Mouse (Mus musculus): ENCODE data around the gene Zfp691. TPM values are rescaled to one million over a fixed set of nuclear protein-coding genes. Genes with fewer than 3 reads are reported as not detected.
A peak's percentile ranks its signal among the peaks of the same experiment; 100 is the strongest.

The Zfp691 gene
- polyA plus RNA-seq, 1 experiment, result 14.8 TPM

GRCm38 (mm10) chr4:119127229-119127628, 46.8 kb downstream of the Zfp691 start:
- no peaks in the 10 kb centered on the region for H3K9me3 ChIP-seq (replicated peaks; ENCODE audit: control insufficient read depth, insufficient read depth, low read length, poor library complexity, severe bottlenecking)
- no peaks in the 10 kb centered on the region for H3K27me3 ChIP-seq (ENCODE audit: control insufficient read depth, insufficient read depth, low read length, poor library complexity, severe bottlenecking)
- no peak overlapping the region for H3K27ac ChIP-seq (ENCODE audit: insufficient read depth, low read length)
- peaks cover 21% of the 10 kb centered on the region for H3K4me1 ChIP-seq (ENCODE audit: control insufficient read depth, insufficient read depth, low read length)
- no peak overlapping the region for H3K4me3 ChIP-seq (ENCODE audit: low read depth, low read length)
- no peak for TF ChIP-seq CTCF (IDR thresholded peaks at IDR 0.05; ENCODE audit: low read depth, low read length)
- TF ChIP-seq POLR2A (IDR thresholded peaks at IDR 0.05; ENCODE audit: insufficient read depth, low read length), result no peak
- TF ChIP-seq EP300 (IDR thresholded peaks at IDR 0.05; ENCODE audit: insufficient read depth, low read depth, low read length), result no peak
- H3K36me3 ChIP-seq (ENCODE audit: control insufficient read depth, insufficient read depth, low read length, poor library complexity, severe bottlenecking), result peaks cover 54% of the 10 kb centered on the region
- H3K9ac ChIP-seq (ENCODE audit: low read depth, poor library complexity, severe bottlenecking), result no peak overlapping the region

GRCm38 (mm10) chr4:119125577-119126270, 48.3 kb downstream of the Zfp691 start:
- Histone ChIP-seq H3K36me3 (ENCODE audit: control insufficient read depth, insufficient read depth, low read length, poor library complexity, severe bottlenecking) (peaks cover 55% of the 10 kb centered on the region), H3K4me1 (ENCODE audit: control insufficient read depth, insufficient read depth, low read length) (peaks cover 26% of the 10 kb centered on the region), H3K27ac (ENCODE audit: insufficient read depth, low read length) (peak overlapping the region; percentile 52)

DNA sequence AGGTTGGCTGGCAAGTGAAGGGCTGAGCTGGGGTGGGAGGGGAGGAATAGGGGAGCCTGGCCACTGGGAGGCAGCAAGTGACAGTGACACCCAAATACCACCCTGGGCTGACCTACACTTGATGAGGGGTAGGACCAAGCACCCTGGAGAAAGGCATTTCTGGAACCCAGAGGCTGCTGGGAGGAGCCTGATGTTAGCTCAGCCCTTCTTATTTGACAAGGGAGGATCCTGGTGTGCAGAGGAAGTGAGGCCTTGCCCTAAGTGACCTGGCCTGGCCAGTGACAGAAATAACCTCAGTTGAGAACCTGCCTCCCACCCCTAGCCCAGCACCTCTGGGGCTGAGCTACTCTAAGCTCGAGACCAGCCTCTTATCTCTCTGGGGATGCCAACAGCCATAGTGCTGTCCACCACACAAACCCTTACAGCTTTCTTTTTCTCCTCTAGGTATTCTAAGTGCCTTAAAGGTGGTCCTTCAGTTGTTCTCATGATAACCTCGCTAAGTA, 49.2 kb downstream of the Zfp691 start:
- H3K4me3 ChIP-seq (ENCODE audit: low read depth, low read length), result no peak overlapping the region
- H3K36me3 ChIP-seq (ENCODE audit: control insufficient read depth, insufficient read depth, low read length, poor library complexity, severe bottlenecking), result peaks cover 58% of the 10 kb centered on the region
- peak overlapping the region; percentile 52; the same call in 1 of the 2 replicates for H3K27ac ChIP-seq (ENCODE audit: insufficient read depth, low read length)
- H3K4me1 ChIP-seq (ENCODE audit: control insufficient read depth, insufficient read depth, low read length), result peaks cover 24% of the 10 kb centered on the region
- TF ChIP-seq POLR2A (IDR thresholded peaks at IDR 0.05; ENCODE audit: insufficient read depth, low read length) (no peak), CTCF (IDR thresholded peaks at IDR 0.05; ENCODE audit: low read depth, low read length) (no peak), EP300 (IDR thresholded peaks at IDR 0.05; ENCODE audit: insufficient read depth, low read depth, low read length) (no peak)
- H3K9ac ChIP-seq (ENCODE audit: low read depth, poor library complexity, severe bottlenecking), result no peak overlapping the region
- H3K27me3 ChIP-seq (ENCODE audit: control insufficient read depth, insufficient read depth, low read length, poor library complexity, severe bottlenecking), result no peaks in the 10 kb centered on the region
- H3K9me3 ChIP-seq (replicated peaks; ENCODE audit: control insufficient read depth, insufficient read depth, low read length, poor library complexity, severe bottlenecking), result no peaks in the 10 kb centered on the region

More at GRCm38 (mm10) chr4:119125577-119126270, 48.3 kb downstream of the Zfp691 start:
- no peak overlapping the region for H3K9ac ChIP-seq (ENCODE audit: low read depth, poor library complexity, severe bottlenecking)
- H3K27me3 ChIP-seq (ENCODE audit: control insufficient read depth, insufficient read depth, low read length, poor library complexity, severe bottlenecking), result no peaks in the 10 kb centered on the region
- no peak for TF ChIP-seq CTCF (IDR thresholded peaks at IDR 0.05; ENCODE audit: low read depth, low read length)
- H3K4me3 ChIP-seq (ENCODE audit: low read depth, low read length), result no peak overlapping the region
- H3K9me3 ChIP-seq (replicated peaks; ENCODE audit: control insufficient read depth, insufficient read depth, low read length, poor library complexity, severe bottlenecking), result no peaks in the 10 kb centered on the region

DNA sequence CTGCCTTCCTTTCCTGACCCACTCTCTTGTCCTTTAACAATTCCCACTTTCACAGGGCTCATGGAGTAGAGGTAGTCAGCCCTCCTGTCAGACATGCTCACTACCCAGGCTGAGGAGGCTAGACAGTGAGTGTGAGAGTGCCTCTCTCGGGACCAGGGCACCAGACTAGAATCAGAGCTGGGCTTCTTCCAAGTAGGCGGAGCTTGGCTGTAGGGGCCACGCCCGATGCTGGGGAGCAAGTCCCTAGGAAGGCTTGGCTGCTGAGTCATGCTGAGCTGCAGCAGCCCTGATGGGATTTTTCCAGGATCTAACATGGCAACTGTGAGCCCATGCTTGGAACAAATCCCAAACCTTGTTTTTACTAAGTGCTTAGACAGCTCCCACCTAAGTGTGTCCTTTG, 52.7 kb downstream of the Zfp691 start:
- no peaks in the 10 kb centered on the region for H3K27me3 ChIP-seq (ENCODE audit: control insufficient read depth, insufficient read depth, low read length, poor library complexity, severe bottlenecking)
- no peaks in the 10 kb centered on the region for H3K9me3 ChIP-seq (replicated peaks; ENCODE audit: control insufficient read depth, insufficient read depth, low read length, poor library complexity, severe bottlenecking)
- TF ChIP-seq EP300 (IDR thresholded peaks at IDR 0.05; ENCODE audit: insufficient read depth, low read depth, low read length) (peak; percentile 65; the same call in 1 of the 2 replicates), CTCF (IDR thresholded peaks at IDR 0.05; ENCODE audit: low read depth, low read length) (no peak), POLR2A (IDR thresholded peaks at IDR 0.05; ENCODE audit: insufficient read depth, low read length) (no peak)
- peak overlapping the region; percentile 60 for H3K27ac ChIP-seq (ENCODE audit: insufficient read depth, low read length)
- H3K9ac ChIP-seq (ENCODE audit: low read depth, poor library complexity, severe bottlenecking), result no peak overlapping the region
- H3K4me3 ChIP-seq (ENCODE audit: low read depth, low read length), result no peak overlapping the region
- H3K4me1 ChIP-seq (ENCODE audit: control insufficient read depth, insufficient read depth, low read length), result peaks cover 22% of the 10 kb centered on the region
- H3K36me3 ChIP-seq (ENCODE audit: control insufficient read depth, insufficient read depth, low read length, poor library complexity, severe bottlenecking), result peaks cover 51% of the 10 kb centered on the region

DNA sequence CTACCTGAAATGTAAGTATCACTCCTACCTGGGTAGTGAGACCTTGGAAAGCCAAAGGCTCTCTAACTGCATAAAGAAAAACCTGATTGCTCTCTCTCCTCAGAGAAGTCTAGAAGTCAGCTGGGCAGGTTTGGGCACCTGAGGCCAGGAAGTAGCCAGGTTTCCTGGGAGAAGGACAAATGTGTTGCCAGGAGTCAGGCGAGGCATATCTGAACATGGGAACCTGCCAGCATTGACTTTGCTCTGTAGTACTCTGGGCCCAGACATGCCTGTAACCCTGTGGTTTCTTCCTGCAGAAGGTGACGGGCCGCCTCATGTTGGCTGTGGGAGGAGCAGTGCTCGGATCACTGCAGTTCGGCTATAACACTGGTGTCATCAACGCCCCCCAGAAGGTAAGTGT, 53.9 kb downstream of the Zfp691 start:
- Histone ChIP-seq H3K36me3 (ENCODE audit: control insufficient read depth, insufficient read depth, low read length, poor library complexity, severe bottlenecking) (peaks cover 59% of the 10 kb centered on the region), H3K9ac (ENCODE audit: low read depth, poor library complexity, severe bottlenecking) (no peak overlapping the region), H3K27me3 (ENCODE audit: control insufficient read depth, insufficient read depth, low read length, poor library complexity, severe bottlenecking) (no peaks in the 10 kb centered on the region), H3K9me3 (replicated peaks; ENCODE audit: control insufficient read depth, insufficient read depth, low read length, poor library complexity, severe bottlenecking) (no peaks in the 10 kb centered on the region), H3K4me3 (ENCODE audit: low read depth, low read length) (no peak overlapping the region), H3K4me1 (ENCODE audit: control insufficient read depth, insufficient read depth, low read length) (peaks cover 16% of the 10 kb centered on the region), H3K27ac (ENCODE audit: insufficient read depth, low read length) (peak overlapping the region; percentile 5)
- TF ChIP-seq POLR2A (IDR thresholded peaks at IDR 0.05; ENCODE audit: insufficient read depth, low read length) (no peak), CTCF (IDR thresholded peaks at IDR 0.05; ENCODE audit: low read depth, low read length) (no peak), EP300 (IDR thresholded peaks at IDR 0.05; ENCODE audit: insufficient read depth, low read depth, low read length) (no peak)

Other genes with a start within 250 kb of the Zfp691 start
- gene Olfr1328, start 235.6 kb downstream of the Zfp691 start, polyA plus RNA-seq (2011; ENCODE audit: insufficient read depth, insufficient read length, low read depth, missing spikeins), result not detected in 2 replicates
- not detected in 2 replicates for gene Lao1, start 212.6 kb downstream of the Zfp691 start, polyA plus RNA-seq (2011; ENCODE audit: insufficient read depth, insufficient read length, low read depth, missing spikeins)
- gene Slc2a1, start 65.5 kb downstream of the Zfp691 start, polyA plus RNA-seq (2011; ENCODE audit: insufficient read depth, insufficient read length, low read depth, missing spikeins), result 682 and 697 TPM in 2 replicates
- 0.37 and 0.52 TPM in 2 replicates for gene Ermap, start 15.8 kb upstream of the Zfp691 start, polyA plus RNA-seq (2011; ENCODE audit: insufficient read depth, insufficient read length, low read depth, missing spikeins)
- 34.2 and 39.1 TPM in 2 replicates for gene Svbp, start 21.1 kb upstream of the Zfp691 start, polyA plus RNA-seq (2011; ENCODE audit: insufficient read depth, insufficient read length, low read depth, missing spikeins)
- 0.73 TPM in 1 of 2 replicates, not detected in the other for gene Tmem269, start 44.0 kb upstream of the Zfp691 start, polyA plus RNA-seq (2011; ENCODE audit: insufficient read depth, insufficient read length, low read depth, missing spikeins)
- 20.7 and 21.0 TPM in 2 replicates for gene AU022252, start 58.5 kb upstream of the Zfp691 start, polyA plus RNA-seq (2011; ENCODE audit: insufficient read depth, insufficient read length, low read depth, missing spikeins)
- 25.8 and 30.0 TPM in 2 replicates for gene P3h1, start 58.7 kb upstream of the Zfp691 start, polyA plus RNA-seq (2011; ENCODE audit: insufficient read depth, insufficient read length, low read depth, missing spikeins)
- gene Cldn19, start 81.2 kb upstream of the Zfp691 start, polyA plus RNA-seq (2011; ENCODE audit: insufficient read depth, insufficient read length, low read depth, missing spikeins), result 0.15 and 0.35 TPM in 2 replicates
- 1,520 and 1,534 TPM in 2 replicates for gene Ybx1, start 120.4 kb upstream of the Zfp691 start, polyA plus RNA-seq (2011; ENCODE audit: insufficient read depth, insufficient read length, low read depth, missing spikeins)
- gene Ppih, start 146.4 kb upstream of the Zfp691 start, polyA plus RNA-seq (2011; ENCODE audit: insufficient read depth, insufficient read length, low read depth, missing spikeins), result 135 and 148 TPM in 2 replicates
- 6.0 and 6.9 TPM in 2 replicates for gene Ccdc30, start 241.3 kb upstream of the Zfp691 start, polyA plus RNA-seq (2011; ENCODE audit: insufficient read depth, insufficient read length, low read depth, missing spikeins)
- gene Ppcs, start 248.2 kb upstream of the Zfp691 start, polyA plus RNA-seq (2011; ENCODE audit: insufficient read depth, insufficient read length, low read depth, missing spikeins), result 13.3 and 15.5 TPM in 2 replicates
- gene Zmynd12, start 248.6 kb upstream of the Zfp691 start, polyA plus RNA-seq (2011; ENCODE audit: insufficient read depth, insufficient read length, low read depth, missing spikeins), result 0.96 TPM in 1 of 2 replicates, not detected in the other